Mouse (Mus musculus): ENCODE results near the gene Cd69. TPM values are rescaled to one million over a fixed set of nuclear protein-coding genes. Genes with fewer than 3 reads are reported as not detected.

Gene Cd69
- polyA plus RNA-seq, 1 experiment from 2014 or later: 0.11 TPM

DNA sequence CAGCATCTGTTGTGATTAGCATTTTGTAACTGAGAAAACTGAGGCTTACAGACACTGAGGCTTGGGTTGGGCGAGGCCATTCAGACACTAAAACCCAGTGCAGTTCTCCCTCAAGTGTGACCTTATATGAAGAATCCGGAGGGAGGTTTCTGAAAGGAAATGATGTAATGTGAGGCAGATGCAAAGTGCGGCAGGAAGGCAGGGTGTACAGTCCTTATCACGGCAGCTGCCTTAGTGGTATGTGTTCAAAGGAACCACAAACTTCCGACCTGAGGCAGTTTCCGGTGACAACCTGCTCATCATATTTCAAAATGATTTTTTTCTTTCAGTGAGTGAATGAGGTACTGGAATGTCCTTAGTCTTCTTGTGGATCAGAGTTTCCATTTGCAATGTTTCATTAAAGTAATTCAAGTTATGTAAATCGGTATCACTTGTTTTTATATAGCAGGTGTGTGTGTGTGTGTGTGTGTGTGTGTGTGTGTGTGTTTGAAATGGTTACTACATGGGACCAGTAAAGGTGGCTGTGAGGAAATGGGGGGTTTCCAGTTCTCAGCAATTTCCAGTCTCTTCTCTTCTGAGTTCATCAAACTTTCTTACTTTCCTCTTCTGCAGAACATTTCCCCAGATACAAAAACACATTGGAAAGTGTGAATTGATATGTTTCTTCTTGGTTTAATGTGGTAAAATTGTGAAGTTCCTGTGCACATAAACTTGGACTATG, 9.3 kb upstream of the Cd69 start:
- Histone ChIP-seq H3K27ac (replicated peaks; ENCODE audit: low read depth, low read length) (no peak overlapping the region), H3K4me3 (ENCODE audit: low read depth, low read length) (no peak overlapping the region), H3K36me3 (ENCODE audit: control insufficient read depth, insufficient read depth, low read length) (no peaks in the 10 kb centered on the region), H3K9me3 (ENCODE audit: control insufficient read depth, low read length) (no peaks in the 10 kb centered on the region), H3K4me2 (ENCODE audit: low read depth, severe bottlenecking) (no peak overlapping the region), H3K4me1 (ENCODE audit: control insufficient read depth, insufficient read depth, low read length) (no peaks in the 10 kb centered on the region), H3K27me3 (ENCODE audit: control insufficient read depth, insufficient read depth, low read length) (no peaks in the 10 kb centered on the region), H3K9ac (ENCODE audit: low read length) (no peak overlapping the region)
- WGBS: 84% methylated on average over 7 of the region's 7 CpGs
- ATAC-seq (ENCODE audit: insufficient number of reproducible peaks, low FRiP score, low TSS enrichment, low read depth) (no peak), DNase-seq (ENCODE audit: low spot score) (no peak)

DNA sequence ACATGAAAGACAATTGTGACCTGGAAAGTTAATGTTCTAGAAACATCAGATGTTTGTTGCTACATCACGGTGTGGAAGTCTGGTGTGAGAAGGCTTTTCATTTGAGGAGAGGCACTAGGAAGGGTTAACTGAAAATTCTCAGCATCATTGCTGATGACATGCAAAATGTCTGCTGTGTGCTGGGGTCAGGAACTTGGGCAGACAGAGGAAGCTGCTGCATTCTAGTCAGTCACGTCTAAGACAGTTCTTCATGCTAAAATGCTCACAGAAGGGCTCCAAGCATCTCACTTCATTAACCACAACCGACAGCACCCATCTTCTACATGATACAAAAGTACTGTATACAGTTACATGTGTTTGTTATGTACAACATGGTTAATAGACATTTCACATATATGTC, 8.0 kb upstream of the Cd69 start:
- H3K4me1 ChIP-seq (ENCODE audit: control insufficient read depth, insufficient read depth, low read length): no peaks in the 10 kb centered on the region
- 68% methylated on average over 3 of the region's 3 CpGs for WGBS
- no peak overlapping the region for H3K27ac ChIP-seq (replicated peaks; ENCODE audit: low read depth, low read length)
- H3K4me2 ChIP-seq (ENCODE audit: low read depth, severe bottlenecking): no peak overlapping the region
- H3K9ac ChIP-seq (ENCODE audit: low read length): no peak overlapping the region
- H3K9me3 ChIP-seq (ENCODE audit: control insufficient read depth, low read length): no peaks in the 10 kb centered on the region
- DNase-seq (ENCODE audit: low spot score): no peak
- no peak overlapping the region for H3K4me3 ChIP-seq (ENCODE audit: low read depth, low read length)
- H3K36me3 ChIP-seq (ENCODE audit: control insufficient read depth, insufficient read depth, low read length): no peaks in the 10 kb centered on the region
- H3K27me3 ChIP-seq (ENCODE audit: control insufficient read depth, insufficient read depth, low read length): no peaks in the 10 kb centered on the region
- no peak for ATAC-seq (ENCODE audit: insufficient number of reproducible peaks, low FRiP score, low TSS enrichment, low read depth)

- Histone ChIP-seq H3K27ac (replicated peaks; ENCODE audit: low read depth, low read length) (no peak overlapping the region), H3K4me2 (ENCODE audit: low read depth, severe bottlenecking) (no peak overlapping the region), H3K9ac (ENCODE audit: low read length) (no peak overlapping the region), H3K36me3 (ENCODE audit: control insufficient read depth, insufficient read depth, low read length) (no peaks in the 10 kb centered on the region), H3K4me1 (ENCODE audit: control insufficient read depth, insufficient read depth, low read length) (no peaks in the 10 kb centered on the region), H3K27me3 (ENCODE audit: control insufficient read depth, insufficient read depth, low read length) (no peaks in the 10 kb centered on the region), H3K4me3 (ENCODE audit: low read depth, low read length) (no peak overlapping the region), H3K9me3 (ENCODE audit: control insufficient read depth, low read length) (no peaks in the 10 kb centered on the region)
- WGBS: 94% methylated on average over 2 of the region's 2 CpGs
- ATAC-seq (ENCODE audit: insufficient number of reproducible peaks, low FRiP score, low TSS enrichment, low read depth) (no peak), DNase-seq (ENCODE audit: low spot score) (no peak)
Measured at GRCm38 (mm10) chr6:129276483-129276882, 1.2 kb upstream of the Cd69 start.

- no peaks in the 10 kb centered on the region for H3K27me3 ChIP-seq (ENCODE audit: control insufficient read depth, insufficient read depth, low read length)
- no peaks in the 10 kb centered on the region for H3K4me1 ChIP-seq (ENCODE audit: control insufficient read depth, insufficient read depth, low read length)
- no peak overlapping the region for H3K4me3 ChIP-seq (ENCODE audit: low read depth, low read length)
- no peaks in the 10 kb centered on the region for H3K9me3 ChIP-seq (ENCODE audit: control insufficient read depth, low read length)
- no peak for DNase-seq (ENCODE audit: low spot score)
- H3K4me2 ChIP-seq (ENCODE audit: low read depth, severe bottlenecking): no peak overlapping the region
- H3K36me3 ChIP-seq (ENCODE audit: control insufficient read depth, insufficient read depth, low read length): no peaks in the 10 kb centered on the region
- 67% methylated on average over 3 of the region's 3 CpGs for WGBS
- no peak overlapping the region for H3K9ac ChIP-seq (ENCODE audit: low read length)
- no peak for ATAC-seq (ENCODE audit: insufficient number of reproducible peaks, low FRiP score, low TSS enrichment, low read depth)
- no peak overlapping the region for H3K27ac ChIP-seq (replicated peaks; ENCODE audit: low read depth, low read length)
Measured at GRCm38 (mm10) chr6:129275624-129276203, 478 bp upstream of the Cd69 start.

DNA sequence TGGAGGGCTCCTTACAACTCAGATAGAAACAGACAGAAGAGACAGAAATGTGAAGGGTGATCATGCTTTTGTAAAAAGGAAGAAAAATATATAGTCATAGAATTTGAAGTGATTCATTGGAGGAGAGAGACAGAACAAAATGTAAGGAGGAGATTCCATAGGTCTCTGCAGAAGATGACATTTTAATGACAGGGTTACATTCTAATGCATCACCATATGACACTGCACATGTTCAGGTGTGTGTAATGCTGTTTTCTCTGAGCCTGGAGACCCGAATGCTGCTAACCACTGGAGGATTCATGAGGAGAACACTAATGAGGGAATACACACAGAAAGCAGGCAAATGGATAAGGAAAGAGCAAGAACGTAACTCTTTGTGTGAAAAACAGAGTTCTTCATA, 760 bp downstream of the Cd69 start:
- no peak overlapping the region for H3K4me3 ChIP-seq (ENCODE audit: low read depth, low read length)
- H3K27ac ChIP-seq (replicated peaks; ENCODE audit: low read depth, low read length): no peak overlapping the region
- no peak for ATAC-seq (ENCODE audit: insufficient number of reproducible peaks, low FRiP score, low TSS enrichment, low read depth)
- WGBS: 85% methylated on average over 2 of the region's 2 CpGs
- no peaks in the 10 kb centered on the region for H3K9me3 ChIP-seq (ENCODE audit: control insufficient read depth, low read length)
- H3K9ac ChIP-seq (ENCODE audit: low read length): no peak overlapping the region
- no peaks in the 10 kb centered on the region for H3K27me3 ChIP-seq (ENCODE audit: control insufficient read depth, insufficient read depth, low read length)
- H3K4me1 ChIP-seq (ENCODE audit: control insufficient read depth, insufficient read depth, low read length): no peaks in the 10 kb centered on the region
- H3K36me3 ChIP-seq (ENCODE audit: control insufficient read depth, insufficient read depth, low read length): no peaks in the 10 kb centered on the region
- DNase-seq (ENCODE audit: low spot score): no peak
- no peak overlapping the region for H3K4me2 ChIP-seq (ENCODE audit: low read depth, severe bottlenecking)

DNA sequence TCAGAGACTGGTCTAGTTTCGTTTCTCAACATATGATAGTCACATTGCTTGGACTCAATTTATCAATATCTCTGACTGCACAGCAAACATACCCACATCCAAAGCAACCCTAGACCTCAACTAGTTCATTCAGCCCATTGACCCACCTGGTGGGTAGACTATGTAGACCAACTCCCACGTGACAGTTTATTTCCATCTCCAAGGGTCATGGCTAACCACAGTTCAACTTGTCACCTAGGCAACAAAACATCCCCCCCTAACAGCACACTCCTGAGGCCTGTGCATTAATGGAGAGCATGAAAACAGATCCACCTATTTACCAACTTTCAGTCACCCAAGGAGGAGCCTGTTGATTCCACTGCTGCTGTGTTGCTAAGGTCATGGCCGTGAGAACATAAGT, 1.6 kb downstream of the Cd69 start:
- WGBS: 76% methylated on average over 3 of the region's 3 CpGs
- no peak overlapping the region for H3K4me3 ChIP-seq (ENCODE audit: low read depth, low read length)

GRCm38 (mm10) chr6:129266438-129267022, 8.7 kb downstream of the Cd69 start:
- Histone ChIP-seq H3K4me2 (ENCODE audit: low read depth, severe bottlenecking) (no peak overlapping the region), H3K27me3 (ENCODE audit: control insufficient read depth, insufficient read depth, low read length) (no peaks in the 10 kb centered on the region), H3K9me3 (ENCODE audit: control insufficient read depth, low read length) (no peaks in the 10 kb centered on the region), H3K4me1 (ENCODE audit: control insufficient read depth, insufficient read depth, low read length) (no peaks in the 10 kb centered on the region), H3K36me3 (ENCODE audit: control insufficient read depth, insufficient read depth, low read length) (no peaks in the 10 kb centered on the region), H3K4me3 (ENCODE audit: low read depth, low read length) (no peak overlapping the region), H3K9ac (ENCODE audit: low read length) (no peak overlapping the region), H3K27ac (replicated peaks; ENCODE audit: low read depth, low read length) (no peak overlapping the region)
- 91% methylated on average over 1 of the region's 1 CpGs for WGBS
- ATAC-seq (ENCODE audit: insufficient number of reproducible peaks, low FRiP score, low TSS enrichment, low read depth) (no peak), DNase-seq (ENCODE audit: low spot score) (no peak)

More for the DNA sequence above, 1.6 kb downstream of the Cd69 start:
- H3K9ac ChIP-seq (ENCODE audit: low read length): no peak overlapping the region
- no peak overlapping the region for H3K4me2 ChIP-seq (ENCODE audit: low read depth, severe bottlenecking)
- no peaks in the 10 kb centered on the region for H3K36me3 ChIP-seq (ENCODE audit: control insufficient read depth, insufficient read depth, low read length)
- DNase-seq (ENCODE audit: low spot score) (no peak), ATAC-seq (ENCODE audit: insufficient number of reproducible peaks, low FRiP score, low TSS enrichment, low read depth) (no peak)
- no peaks in the 10 kb centered on the region for H3K4me1 ChIP-seq (ENCODE audit: control insufficient read depth, insufficient read depth, low read length)
- H3K27ac ChIP-seq (replicated peaks; ENCODE audit: low read depth, low read length): no peak overlapping the region
- no peaks in the 10 kb centered on the region for H3K27me3 ChIP-seq (ENCODE audit: control insufficient read depth, insufficient read depth, low read length)
- H3K9me3 ChIP-seq (ENCODE audit: control insufficient read depth, low read length): no peaks in the 10 kb centered on the region

GRCm38 (mm10) chr6:129265821-129266220, 9.4 kb downstream of the Cd69 start:
- Histone ChIP-seq H3K4me3 (ENCODE audit: low read depth, low read length) (no peak overlapping the region), H3K9ac (ENCODE audit: low read length) (no peak overlapping the region), H3K4me1 (ENCODE audit: control insufficient read depth, insufficient read depth, low read length) (no peaks in the 10 kb centered on the region), H3K9me3 (ENCODE audit: control insufficient read depth, low read length) (no peaks in the 10 kb centered on the region), H3K4me2 (ENCODE audit: low read depth, severe bottlenecking) (no peak overlapping the region), H3K36me3 (ENCODE audit: control insufficient read depth, insufficient read depth, low read length) (no peaks in the 10 kb centered on the region), H3K27ac (replicated peaks; ENCODE audit: low read depth, low read length) (no peak overlapping the region), H3K27me3 (ENCODE audit: control insufficient read depth, insufficient read depth, low read length) (no peaks in the 10 kb centered on the region)
- 66% methylated on average over 3 of the region's 3 CpGs for WGBS
- ATAC-seq (ENCODE audit: insufficient number of reproducible peaks, low FRiP score, low TSS enrichment, low read depth) (no peak), DNase-seq (ENCODE audit: low spot score) (no peak)
